Mouse (Mus musculus) olfactory bulb, adult 2 months (tissue): ENCODE data around the gene Kdm6b.

ENCODE experiments used
- CTCF ChIP-seq: fragments of 200-500 bp; IDR thresholded peaks from 2 replicates; pipeline ENCODE4 v1.5.1; 2012; ENCODE audit warnings: low read depth, mild to moderate bottlenecking, low read length, moderate library complexity; ENCODE audit not compliant: insufficient read depth
- POLR2A ChIP-seq: fragments of 200-500 bp; IDR thresholded peaks from 2 replicates; pipeline ENCODE4 v1.6.1; 2012; ENCODE audit warnings: mild to moderate bottlenecking, low read depth, low read length, moderate library complexity; ENCODE audit not compliant: insufficient read depth

- TF ChIP-seq CTCF (no peak), POLR2A (no peak)
Observed at GRCm38 (mm10) chr11:69372056-69372779, 41.3 kb downstream of the Kdm6b start.
